In genomic region chr1:73744555-73745234, GRCm38 (mm10) we compare ENCODE assay signal across 10 mouse cellular contexts.
DNase-seq lines count a peak whose midpoint lies in the region; ATAC-seq lines count a peak whose summit lies in the region.
"Had no signal": no experiment of that assay in that cellular context is flagged by ENCODE, and none has a peak within 500 bp of the region (broad histone marks: within the 10 kb centered on the region; RNA-seq: fewer than 3 reads in every experiment).

No protein-coding gene starts in this region.

- peaks cover 16% of the 10 kb centered on the region for H3K4me1 ChIP-seq in heart, embryonic 13.5 days
- peaks cover 15% of the 10 kb centered on the region for H3K4me1 ChIP-seq in embryonic facial prominence, embryonic 13.5 days
- peaks cover 11% of the 10 kb centered on the region; the same call in 1 of the 2 replicates for H3K4me1 ChIP-seq in hindbrain, embryonic 15.5 days (replicated peaks)
- H3K4me1 ChIP-seq in midbrain, embryonic 16.5 days (ENCODE audit: control insufficient read depth, insufficient read depth, low read length), result peaks cover 8% of the 10 kb centered on the region

- no peak for ATAC-seq in heart, embryonic 13.5 days (ENCODE audit: extremely low read depth, insufficient number of reproducible peaks, low FRiP score, low TSS enrichment)
- 0 out of 2 replicates have a peak, but pooled peaks have one; percentile 26 for ATAC-seq in embryonic facial prominence, embryonic 13.5 days (ENCODE audit: insufficient number of reproducible peaks, insufficient read depth, low FRiP score, low TSS enrichment, low read depth)
- ATAC-seq in hindbrain, embryonic 15.5 days (ENCODE audit: low FRiP score, low read depth), result no peak
- peak; percentile 48 for ATAC-seq in midbrain, embryonic 16.5 days

- DNase-seq in heart, adult 8-10 months (ENCODE audit: low spot score), result no peak
- no peak for DNase-seq in layer of hippocampus, postnatal 25 days (ENCODE audit: extremely low spot score in 1 of 2, low spot score in 1 of 2)
- DNase-seq in thymus, postnatal 14 days, result no peak
- DNase-seq in cerebellum, adult 9-10 months, result no peak
- DNase-seq: adrenal gland, postnatal 14 days; cerebellum, adult 9-11 months had no signal

- no peaks in the 10 kb centered on the region for H3K27me3 ChIP-seq in heart, embryonic 13.5 days (replicated peaks)
- H3K27me3 ChIP-seq in embryonic facial prominence, embryonic 13.5 days, result no peaks in the 10 kb centered on the region
- H3K27me3 ChIP-seq in hindbrain, embryonic 15.5 days, result no peaks in the 10 kb centered on the region
- H3K27me3 ChIP-seq in midbrain, embryonic 16.5 days (ENCODE audit: control insufficient read depth, insufficient read depth, low read depth, low read length), result no peaks in the 10 kb centered on the region

- no peaks in the 10 kb centered on the region for H3K9me3 ChIP-seq in heart, embryonic 13.5 days
- H3K9me3 ChIP-seq in embryonic facial prominence, embryonic 13.5 days, result no peaks in the 10 kb centered on the region
- H3K9me3 ChIP-seq in hindbrain, embryonic 15.5 days, result no peaks in the 10 kb centered on the region
- no peaks in the 10 kb centered on the region for H3K9me3 ChIP-seq in midbrain, embryonic 16.5 days (replicated peaks; ENCODE audit: control insufficient read depth, low read length, poor library complexity, severe bottlenecking)

- no peak overlapping the region for H3K4me3 ChIP-seq in heart, embryonic 13.5 days
- no peak overlapping the region for H3K4me3 ChIP-seq in embryonic facial prominence, embryonic 13.5 days
- no peak overlapping the region for H3K4me3 ChIP-seq in hindbrain, embryonic 15.5 days
- no peak overlapping the region for H3K4me3 ChIP-seq in midbrain, embryonic 16.5 days (ENCODE audit: low read depth, low read length)

- H3K36me3 ChIP-seq in heart, embryonic 13.5 days, result no peaks in the 10 kb centered on the region
- H3K36me3 ChIP-seq in embryonic facial prominence, embryonic 13.5 days, result no peaks in the 10 kb centered on the region
- H3K36me3 ChIP-seq in hindbrain, embryonic 15.5 days, result no peaks in the 10 kb centered on the region
- H3K36me3 ChIP-seq in midbrain, embryonic 16.5 days (ENCODE audit: control insufficient read depth, insufficient read depth, low read length), result no peaks in the 10 kb centered on the region

- no peak overlapping the region for H3K9ac ChIP-seq in heart, embryonic 13.5 days
- no peak overlapping the region for H3K9ac ChIP-seq in embryonic facial prominence, embryonic 13.5 days
- no peak overlapping the region for H3K9ac ChIP-seq in hindbrain, embryonic 15.5 days
- H3K9ac ChIP-seq in midbrain, embryonic 16.5 days (ENCODE audit: low read depth, low read length), result no peak overlapping the region

- WGBS in heart, embryonic 13.5 days, result 75% methylated on average over 4 of the region's 4 CpGs
- WGBS in embryonic facial prominence, embryonic 13.5 days, result 45% methylated on average over 4 of the region's 4 CpGs
- 59% methylated on average over 4 of the region's 4 CpGs for WGBS in hindbrain, embryonic 15.5 days
- 28% methylated on average over 4 of the region's 4 CpGs for WGBS in midbrain, embryonic 16.5 days

- H3K27ac ChIP-seq in heart, embryonic 13.5 days (replicated peaks), result 0 out of 2 replicates have a peak overlapping the region, but pooled peaks have one; percentile 28
- peak overlapping the region; percentile 74 for H3K27ac ChIP-seq in embryonic facial prominence, embryonic 13.5 days
- H3K27ac ChIP-seq in hindbrain, embryonic 15.5 days (replicated peaks), result peak overlapping the region; percentile 28; the same call in 1 of the 2 replicates
- H3K27ac ChIP-seq in midbrain, embryonic 16.5 days (ENCODE audit: low read length), result no peak overlapping the region

- H3K4me2 ChIP-seq in heart, embryonic 13.5 days, result no peak overlapping the region
- H3K4me2 ChIP-seq in embryonic facial prominence, embryonic 13.5 days, result no peak overlapping the region
- H3K4me2 ChIP-seq in hindbrain, embryonic 15.5 days, result no peak overlapping the region
- H3K4me2 ChIP-seq in midbrain, embryonic 16.5 days (ENCODE audit: low read length), result no peak overlapping the region

Comparison
In these comparisons a context has a peak if more than half of its experiments do, and no peak if none do; other contexts are left out.
1. ATAC-seq: peak in embryonic facial prominence, embryonic 13.5 days (single experiment) and midbrain, embryonic 16.5 days (single experiment); none in heart, embryonic 13.5 days (single experiment) and hindbrain, embryonic 15.5 days (single experiment).